Mouse (Mus musculus) G1E (cell line): ENCODE results near the gene Tanc2.

Experiments used
- CTCF ChIP-seq: IDR thresholded peaks from 2 replicates; pipeline ENCODE4 v1.5.1; 2012; ENCODE audit warnings: low read depth, low read length, inconsistent platforms, mixed read lengths
- GATA1 ChIP-seq: IDR thresholded peaks from 2 replicates; pipeline ENCODE4 v1.6.1; 2012; ENCODE audit warnings: borderline replicate concordance, low read length, inconsistent platforms, mixed read lengths
- POLR2AphosphoS5 ChIP-seq: IDR thresholded peaks from 2 replicates; pipeline ENCODE4 v1.6.1; 2012; ENCODE audit warnings: low read depth, low read length, inconsistent platforms; ENCODE audit not compliant: insufficient replicate concordance
- TAL1 ChIP-seq: conservative IDR thresholded peaks from 2 replicates; pipeline ENCODE4 v1.6.1; 2012; ENCODE audit warnings: low read depth, low read length, inconsistent platforms, mixed read lengths

- no peak for TF ChIP-seq CTCF
- TF ChIP-seq POLR2AphosphoS5, result no peak
- TF ChIP-seq GATA1, result no peak
- TF ChIP-seq TAL1, result no peak
These were observed 319.8 kb downstream of the Tanc2 start for GRCm38 (mm10) chr11:105909617-105910016.
